Mouse (Mus musculus) c-Kit-positive CD71-positive TER-119-positive erythroid progenitor cells, embryonic 14.5 days (primary cell): Measurements from ENCODE around the gene Ascc2.

Experiments
- DNase-seq: peaks from one replicate; pipeline ENCODE4 v3.0.0-alpha.2; 2013; ENCODE audit warnings: low spot score

Ascc2 gene

DNA sequence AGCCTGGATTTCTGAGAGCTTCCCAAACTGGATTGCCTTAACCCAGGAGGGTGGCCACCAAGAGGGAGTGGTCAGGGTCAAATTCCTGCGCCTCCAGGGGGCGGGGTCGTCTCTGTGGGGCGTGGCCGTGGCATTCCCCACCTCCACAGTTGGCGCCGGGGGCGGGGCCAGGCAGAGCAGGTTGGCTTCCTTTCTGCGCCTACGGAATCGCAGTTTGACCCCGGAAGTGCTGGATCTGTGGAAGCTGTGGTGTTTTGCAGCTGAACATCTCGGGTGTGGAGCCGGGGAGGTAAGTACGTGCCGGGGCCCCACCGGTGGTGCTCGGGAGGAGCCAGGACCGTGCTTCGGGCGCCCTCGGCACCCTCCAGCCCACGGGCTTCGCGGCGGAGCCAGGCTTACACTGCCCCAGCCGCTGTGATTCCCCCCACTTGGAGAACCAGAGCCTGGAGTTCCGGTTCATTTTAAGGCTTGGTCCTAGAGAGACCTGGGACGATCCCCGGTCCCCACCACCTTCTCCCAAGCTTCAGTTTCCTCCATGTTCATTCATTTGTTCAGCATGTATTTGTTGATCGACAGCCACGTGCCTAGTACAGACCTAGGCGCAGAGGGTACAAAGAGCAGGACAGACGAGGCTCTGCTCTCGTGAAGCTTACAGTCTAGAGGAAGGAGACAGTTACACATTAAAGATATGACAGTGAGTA lies at the start of gene Ascc2:
Gene Ascc2 (plus strand): TSS at position 214 of the 701 bp plus-strand sequence.
- DNase-seq, result peak; percentile 90

DNA sequence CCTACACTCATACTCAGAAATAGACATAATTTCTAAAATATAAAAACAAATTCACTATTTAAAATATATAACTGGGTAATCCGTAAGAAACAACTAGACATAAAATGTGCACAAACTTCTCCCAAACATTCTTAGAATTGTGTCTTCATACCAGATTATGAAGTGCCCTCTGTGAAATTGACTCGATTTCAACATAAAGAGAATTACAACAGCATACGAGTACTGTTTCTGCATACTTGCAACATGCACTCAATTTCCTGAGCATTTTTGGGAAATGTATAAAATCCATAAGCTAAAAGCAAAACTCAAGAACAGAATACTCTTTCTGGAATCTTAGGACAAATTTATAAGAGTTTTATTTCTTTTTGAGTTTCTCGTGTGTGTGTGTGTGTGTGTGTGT lies 45.7 kb upstream of the Ascc2 start:
- DNase-seq, result no peak

DNA sequence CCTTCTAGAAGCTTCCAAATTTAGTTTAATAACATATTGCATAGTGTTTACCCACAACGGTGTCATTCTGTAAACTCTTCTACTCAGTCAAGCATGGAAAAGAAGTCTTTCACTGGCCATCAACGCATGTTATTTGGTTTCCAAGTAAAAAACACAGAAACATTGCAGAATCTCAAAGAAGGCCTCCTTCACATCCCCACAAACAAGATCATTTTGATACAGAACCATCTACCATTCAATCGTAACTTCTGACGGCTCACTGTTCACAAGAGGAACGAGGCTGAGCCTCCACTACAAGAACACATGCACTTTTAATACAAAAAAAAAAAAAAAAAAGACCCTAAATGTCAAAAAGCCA lies 44.1 kb upstream of the Ascc2 start:
- peak; percentile 33 for DNase-seq

DNA sequence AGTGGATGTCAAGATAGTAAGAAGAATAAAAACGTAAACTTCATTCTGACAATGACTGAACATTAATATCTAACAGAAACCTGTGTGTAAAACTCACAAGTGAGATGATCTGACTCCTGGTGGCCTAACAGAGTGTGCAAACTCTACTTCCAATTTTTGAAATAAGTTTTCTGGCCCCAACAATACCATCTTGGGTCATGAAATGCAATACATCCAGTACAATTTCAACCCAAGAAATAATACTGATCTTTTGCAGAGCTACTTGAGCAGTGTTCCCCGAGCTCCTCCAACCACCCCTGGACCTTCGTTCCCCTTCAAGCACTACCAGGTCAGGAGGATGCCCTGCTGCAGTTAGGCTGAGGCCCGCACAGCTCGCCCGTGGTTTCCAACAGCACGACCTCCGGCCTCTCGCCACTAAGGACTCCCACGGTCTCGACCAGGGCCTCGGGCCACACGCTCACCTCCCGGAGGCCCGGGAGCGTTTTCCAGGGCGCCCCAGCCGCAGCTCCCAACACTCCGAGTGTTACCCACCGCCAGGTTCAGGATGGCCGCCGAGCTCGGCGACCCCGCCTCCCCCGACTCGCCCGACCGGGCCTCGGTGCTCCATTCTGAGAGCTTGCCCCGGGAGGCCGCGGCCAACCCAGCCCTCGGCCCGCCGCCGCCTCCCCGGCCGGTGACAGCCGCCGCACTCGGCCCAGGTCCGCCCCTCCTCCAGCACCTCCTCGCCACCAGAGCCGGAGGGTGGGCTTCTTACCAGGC lies 43.5 kb upstream of the Ascc2 start:
- DNase-seq, result peak; percentile 48

DNA sequence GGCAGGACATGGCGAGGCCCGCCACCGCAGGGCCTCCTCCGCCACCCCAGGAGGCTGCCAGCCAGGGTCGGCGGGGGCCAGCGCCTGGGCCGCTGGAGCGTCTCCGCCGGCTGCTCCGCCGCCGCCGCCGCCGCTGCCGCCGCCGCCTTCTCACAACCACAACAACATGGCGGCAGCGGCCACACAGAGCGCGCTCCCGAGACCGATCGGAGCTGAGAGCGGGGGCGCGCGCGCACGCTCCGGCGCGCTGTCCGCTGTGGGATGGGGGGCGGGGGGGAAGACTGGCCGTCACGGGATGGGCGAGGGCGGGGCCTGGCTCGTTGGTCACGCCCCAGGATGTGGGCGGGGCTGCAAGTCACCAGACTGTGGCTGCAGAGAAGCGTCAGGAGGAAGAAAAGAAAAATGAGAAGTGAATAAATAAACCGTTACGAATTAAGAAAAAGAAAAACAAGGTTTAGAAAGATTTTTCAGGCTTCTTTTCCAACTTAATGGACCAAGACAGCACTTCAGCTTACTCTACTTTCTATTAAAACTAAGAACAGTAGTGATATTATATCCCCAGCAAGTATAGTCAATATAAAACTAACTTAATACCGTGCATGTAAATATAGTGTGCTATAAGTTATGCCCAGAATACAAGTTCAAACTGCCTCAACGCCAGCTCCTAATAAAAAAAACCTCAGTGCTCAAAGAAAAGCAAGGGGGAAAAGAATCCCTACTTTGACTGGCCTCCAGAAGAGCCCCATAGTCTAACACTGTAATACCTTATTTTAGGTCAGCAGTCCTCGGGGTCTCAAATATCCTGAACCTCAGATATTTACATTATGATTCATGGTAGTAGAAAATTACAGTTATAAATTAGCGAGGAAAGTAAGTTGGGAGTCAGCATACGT lies 42.7 kb upstream of the Ascc2 start, which contains the start of gene Mtmr3:
Gene Mtmr3 (minus strand): TSS at position 256 of the 893 bp plus-strand sequence.
- DNase-seq, result peak; percentile 95

GRCm38 (mm10) chr11:4598411-4598810 lies 39.1 kb upstream of the Ascc2 start:
- DNase-seq, result no peak

DNA sequence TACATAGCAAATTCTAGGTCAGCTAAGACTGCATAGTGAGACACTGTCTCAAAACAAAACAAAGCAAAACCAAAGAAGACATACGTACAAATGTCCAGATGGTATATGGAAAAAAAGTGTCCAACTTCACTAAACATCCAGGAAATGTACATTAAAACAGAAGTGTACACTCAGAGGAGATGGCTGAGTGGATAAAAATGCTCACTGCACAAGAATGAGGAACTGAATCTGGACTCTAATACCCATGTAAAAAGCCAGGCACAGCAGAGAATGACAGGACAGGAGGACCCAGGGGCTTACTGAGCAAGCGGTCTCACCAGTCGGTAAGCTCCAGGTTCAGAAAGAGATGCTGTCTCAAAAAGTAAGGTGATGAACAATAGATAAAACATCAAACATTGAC lies 37.6 kb upstream of the Ascc2 start:
- no peak for DNase-seq

DNA sequence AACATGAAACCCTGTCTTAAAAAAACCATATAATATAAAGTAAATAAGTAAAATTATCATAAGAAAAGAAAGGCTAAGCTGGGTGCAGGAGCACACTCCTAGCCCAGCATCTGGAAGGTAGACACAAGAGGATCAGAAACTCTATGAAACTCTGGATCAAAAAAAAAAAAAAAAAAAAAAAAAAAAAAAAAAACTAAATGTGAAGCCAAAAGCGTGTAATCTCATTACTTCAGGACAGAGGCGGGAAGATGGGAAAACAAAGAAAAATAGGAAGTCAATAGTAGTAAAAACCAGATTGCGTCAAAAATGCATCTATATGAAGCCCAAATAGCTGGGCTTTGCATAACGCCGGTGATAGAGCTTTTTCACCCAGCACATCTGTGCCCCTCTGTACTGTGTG lies 35.7 kb upstream of the Ascc2 start:
- no peak for DNase-seq

GRCm38 (mm10) chr11:4602691-4603441 lies 34.7 kb upstream of the Ascc2 start:
- no peak for DNase-seq

GRCm38 (mm10) chr11:4604441-4604840 lies 33.1 kb upstream of the Ascc2 start:
- no peak for DNase-seq

DNA sequence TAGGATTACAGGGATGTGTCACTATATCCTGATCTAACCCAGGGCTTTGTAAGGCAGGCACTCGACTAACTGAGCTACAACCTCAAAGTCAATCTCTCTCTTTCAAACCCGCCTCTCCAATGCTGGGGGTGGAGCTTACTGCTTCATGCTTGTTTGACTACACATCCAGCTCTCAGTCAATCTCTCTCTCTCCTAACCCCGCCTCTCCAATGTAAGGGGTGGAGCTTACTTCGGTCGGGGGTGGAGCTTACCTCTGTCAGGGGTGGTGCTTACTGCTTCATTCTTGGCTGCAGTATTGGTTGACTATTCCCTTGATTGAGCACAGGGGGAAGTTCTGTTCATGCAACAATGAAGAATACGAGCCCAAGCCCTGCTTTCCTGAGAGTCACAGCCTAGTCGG lies 32.1 kb upstream of the Ascc2 start:
- DNase-seq, result peak; percentile 51

GRCm38 (mm10) chr11:4606541-4606940 lies 31.0 kb upstream of the Ascc2 start:
- no peak for DNase-seq

DNA sequence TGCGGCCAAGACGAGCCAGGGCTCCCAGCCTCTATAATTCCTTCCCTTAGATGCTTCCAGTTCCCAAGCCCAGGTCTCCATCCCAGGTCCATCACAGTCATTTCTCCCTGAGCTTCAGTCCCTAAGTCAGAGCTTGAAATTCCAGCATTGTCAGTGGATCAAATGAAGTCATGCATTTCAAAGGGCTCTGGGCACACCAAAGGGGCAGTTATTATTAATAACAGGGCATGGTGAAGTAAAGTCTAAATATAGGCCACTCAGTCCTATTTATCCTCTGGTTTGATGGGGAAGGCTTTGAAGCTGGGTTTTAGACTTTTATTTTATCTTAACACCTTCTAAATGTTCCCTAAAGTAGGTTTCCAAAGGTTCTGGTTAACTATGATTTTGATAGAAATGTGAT lies 25.6 kb upstream of the Ascc2 start:
- no peak for DNase-seq

DNA sequence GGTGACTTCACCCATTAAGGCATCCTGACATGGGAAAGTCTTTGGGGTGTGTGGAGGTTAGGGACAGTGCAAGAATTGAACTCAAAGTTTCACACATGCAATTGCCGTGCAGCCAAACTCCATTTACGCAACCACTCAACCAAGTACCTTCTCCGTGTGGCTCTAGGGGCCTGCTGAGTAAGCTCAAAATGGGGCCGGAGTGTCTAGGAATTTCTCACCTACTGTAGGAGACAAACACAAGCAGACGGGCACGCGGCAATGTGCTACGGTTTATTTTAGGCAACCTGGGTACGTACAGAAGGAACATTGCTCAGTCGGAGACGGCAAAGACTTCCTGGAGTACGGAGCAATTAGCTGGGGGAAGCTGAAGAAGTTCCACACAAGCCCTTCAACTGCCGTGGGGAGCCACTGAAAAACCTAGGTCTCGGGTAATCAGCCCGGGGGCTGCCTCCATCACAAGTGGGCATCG lies 17.5 kb upstream of the Ascc2 start, which contains the start of gene Gm11032:
Gene Gm11032 (plus strand): TSS at position 51 of the 469 bp plus-strand sequence.
- DNase-seq, result no peak

GRCm38 (mm10) chr11:4620501-4621108 lies 16.9 kb upstream of the Ascc2 start:
- no peak for DNase-seq

DNA sequence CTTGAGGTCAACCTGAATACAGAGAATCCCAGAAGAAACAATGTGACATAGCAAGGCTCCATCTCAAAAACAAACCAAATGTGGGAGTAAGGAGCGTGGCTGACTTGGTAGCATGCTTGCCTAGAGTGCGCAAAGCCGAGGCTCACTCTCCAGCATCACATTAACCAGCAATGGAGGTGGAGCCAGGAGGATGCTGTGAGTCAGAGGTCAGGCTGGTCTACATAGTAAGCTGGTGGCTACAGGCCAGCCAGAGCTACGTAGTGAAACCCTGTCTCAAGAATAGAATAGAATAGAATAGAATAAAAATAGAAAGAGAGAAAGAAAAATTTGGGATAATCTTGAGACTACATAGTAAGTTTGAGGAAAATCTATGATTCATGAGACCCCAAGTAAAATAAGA lies 15.7 kb upstream of the Ascc2 start:
- DNase-seq, result no peak

- DNase-seq, result no peak
Observed at GRCm38 (mm10) chr11:4622442-4622986, 15.0 kb upstream of the Ascc2 start.

DNA sequence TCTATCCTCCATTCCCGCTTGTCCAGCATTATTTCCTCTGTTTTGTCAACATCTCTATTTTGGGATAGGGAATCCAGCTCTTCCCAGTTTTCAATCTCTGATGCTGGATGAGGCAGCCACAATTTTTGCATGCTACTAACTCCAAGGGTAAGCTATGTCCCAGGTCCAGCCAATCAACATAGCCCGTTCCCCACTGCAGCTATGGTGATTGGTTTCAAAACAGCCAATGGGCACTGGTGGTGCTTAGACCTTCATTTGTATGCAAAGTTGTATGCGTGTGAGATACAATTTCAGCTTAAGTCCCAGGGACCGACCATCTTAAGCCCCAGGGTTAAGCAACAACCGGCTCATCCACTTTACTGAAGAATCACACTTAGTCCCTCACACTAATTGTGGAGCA lies 14.6 kb upstream of the Ascc2 start:
- no peak for DNase-seq

- no peak for DNase-seq
Observed at GRCm38 (mm10) chr11:4625931-4626330, 11.6 kb upstream of the Ascc2 start.

DNA sequence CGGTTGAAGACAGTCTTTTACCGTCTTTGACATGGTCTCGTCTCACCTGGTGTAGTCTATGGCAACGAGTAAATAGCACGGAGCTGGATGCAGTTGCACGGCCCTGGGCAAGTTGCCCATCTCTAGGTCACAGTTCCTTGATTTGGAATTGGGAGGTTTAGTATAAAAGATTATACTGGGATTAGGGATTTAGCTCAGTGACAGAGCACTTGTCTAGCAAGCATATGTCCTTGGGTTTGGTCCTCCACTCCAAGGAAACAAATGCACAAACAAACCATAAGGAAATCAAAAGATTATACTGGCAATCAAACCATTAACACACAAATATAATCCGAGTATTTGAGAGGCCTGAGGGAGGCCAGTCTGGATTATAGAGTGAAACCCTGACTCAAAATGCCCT lies 9.9 kb upstream of the Ascc2 start:
- no peak for DNase-seq

DNA sequence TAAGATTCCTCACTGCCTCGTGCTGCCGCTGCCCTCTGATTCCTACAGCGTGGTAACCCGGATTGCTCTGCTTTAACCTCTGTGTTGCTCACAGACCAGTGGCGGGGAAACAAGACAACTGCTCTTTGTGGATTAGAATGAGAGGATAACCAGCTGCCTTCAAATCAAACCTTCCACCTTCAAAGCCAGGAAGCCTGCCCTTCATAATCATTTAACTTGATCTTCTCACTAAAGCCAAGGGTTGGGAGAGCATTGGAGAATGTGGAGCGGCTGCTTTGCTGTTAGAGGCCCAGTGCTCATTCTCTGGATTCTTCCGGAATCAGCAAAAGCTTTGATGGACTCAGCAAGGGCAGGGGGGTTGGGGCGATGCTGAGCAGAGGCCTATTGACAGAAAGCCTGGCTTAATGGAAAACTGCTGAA lies 7.7 kb upstream of the Ascc2 start:
- no peak for DNase-seq
